Mouse (Mus musculus): ENCODE data around the gene Gsx1. TPM values are rescaled to one million over a fixed set of nuclear protein-coding genes. Genes with fewer than 3 reads are reported as not detected.

The Gsx1 gene
- total and polyA plus RNA-seq, 3 experiments = not detected

GRCm38 (mm10) chr5:147208471-147208870, 20.0 kb downstream of the Gsx1 start:
- Histone ChIP-seq H3K4me1 (ENCODE audit: control insufficient read depth in 1 of 2, insufficient read depth in 2 of 2, low read length in 2 of 2) (no peaks in the 10 kb centered on the region), H3K27ac (ENCODE audit: control insufficient read depth, low read depth, low read length) (no peak overlapping the region), H3K9ac (ENCODE audit: control insufficient read depth, low read depth, low read length, poor library complexity, severe bottlenecking) (no peak overlapping the region), H3K36me3 (ENCODE audit: control insufficient read depth in 1 of 2, insufficient read depth in 2 of 2, low read length in 2 of 2) (no peaks in the 10 kb centered on the region), H3K27me3 (ENCODE audit: control insufficient read depth in 1 of 2, insufficient read depth in 2 of 2, low read length in 2 of 2) (no peaks in the 10 kb centered on the region), H3K79me2 (ENCODE audit: control insufficient read depth, insufficient read depth, low read length, poor library complexity) (no peaks in the 10 kb centered on the region), H3K4me3 (ENCODE audit: control insufficient read depth in 1 of 2, insufficient read depth in 1 of 2, low read depth in 2 of 2, low read length in 2 of 2) (no peak overlapping the region), H3K9me3 (replicated peaks; ENCODE audit: insufficient read depth, low read length) (no peaks in the 10 kb centered on the region)
- peak; percentile 14 to 51 (median 26); a peak in 3 of 6 replicates for TF ChIP-seq CTCF (IDR thresholded peaks at IDR 0.05 in 2 of 3, conservative IDR thresholded peaks at IDR 0.05 in 1 of 3; ENCODE audit: control insufficient read depth in 1 of 3, insufficient read depth in 1 of 3, low read depth in 2 of 3, low read length in 3 of 3, poor library complexity in 1 of 3, severe bottlenecking in 1 of 3)
- TF ChIP-seq GABPA (IDR thresholded peaks at IDR 0.05; ENCODE audit: low read depth, low read length) = no peak
- DNase-seq (ENCODE audit: low read depth, low spot score) = no peak

- H3K27ac ChIP-seq (ENCODE audit: control insufficient read depth, low read depth, low read length) = no peak overlapping the region
- no peak overlapping the region for H3K4me3 ChIP-seq (ENCODE audit: control insufficient read depth in 1 of 2, insufficient read depth in 1 of 2, low read depth in 2 of 2, low read length in 2 of 2)
- TF ChIP-seq ZC3H11A (IDR thresholded peaks at IDR 0.05; ENCODE audit: low read depth, low read length) = peak; percentile 85
- TF ChIP-seq SMC3 (IDR thresholded peaks at IDR 0.05; ENCODE audit: low read depth, low read length) = peak; percentile 91
- no peak for TF ChIP-seq USF2 (IDR thresholded peaks at IDR 0.05; ENCODE audit: borderline replicate concordance in 1 of 2, insufficient read depth in 1 of 2, low read depth in 1 of 2, low read length in 2 of 2)
- peak; percentile 86 for TF ChIP-seq RAD21 (IDR thresholded peaks at IDR 0.05; ENCODE audit: low read depth, low read length)
- peak; percentile 55 to 97 (median 87); a peak in 5 of 6 replicates for TF ChIP-seq CTCF (IDR thresholded peaks at IDR 0.05 in 2 of 3, conservative IDR thresholded peaks at IDR 0.05 in 1 of 3; ENCODE audit: control insufficient read depth in 1 of 3, insufficient read depth in 1 of 3, low read depth in 2 of 3, low read length in 3 of 3, poor library complexity in 1 of 3, severe bottlenecking in 1 of 3)
- no peak overlapping the region for H3K9ac ChIP-seq (ENCODE audit: control insufficient read depth, low read depth, low read length, poor library complexity, severe bottlenecking)
- no peaks in the 10 kb centered on the region for H3K9me3 ChIP-seq (replicated peaks; ENCODE audit: insufficient read depth, low read length)
- H3K4me1 ChIP-seq (ENCODE audit: control insufficient read depth in 1 of 2, insufficient read depth in 2 of 2, low read length in 2 of 2) = no peaks in the 10 kb centered on the region
- no peaks in the 10 kb centered on the region for H3K79me2 ChIP-seq (ENCODE audit: control insufficient read depth, insufficient read depth, low read length, poor library complexity)
- no peaks in the 10 kb centered on the region for H3K36me3 ChIP-seq (ENCODE audit: control insufficient read depth in 1 of 2, insufficient read depth in 2 of 2, low read length in 2 of 2)
- DNase-seq (ENCODE audit: low read depth, low spot score) = peak; percentile 54
- H3K27me3 ChIP-seq (ENCODE audit: control insufficient read depth in 1 of 2, insufficient read depth in 2 of 2, low read length in 2 of 2) = no peaks in the 10 kb centered on the region
These were observed 39.0 kb downstream of the Gsx1 start for GRCm38 (mm10) chr5:147227354-147228112.

GRCm38 (mm10) chr5:147235406-147236309, 47.2 kb downstream of the Gsx1 start:
- Histone ChIP-seq H3K36me3 (ENCODE audit: control insufficient read depth in 1 of 2, insufficient read depth in 2 of 2, low read length in 2 of 2) (no peaks in the 10 kb centered on the region), H3K4me3 (ENCODE audit: control insufficient read depth in 1 of 2, insufficient read depth in 1 of 2, low read depth in 2 of 2, low read length in 2 of 2) (no peak overlapping the region), H3K9ac (ENCODE audit: control insufficient read depth, low read depth, low read length, poor library complexity, severe bottlenecking) (no peak overlapping the region), H3K79me2 (ENCODE audit: control insufficient read depth, insufficient read depth, low read length, poor library complexity) (no peaks in the 10 kb centered on the region), H3K27me3 (ENCODE audit: control insufficient read depth in 1 of 2, insufficient read depth in 2 of 2, low read length in 2 of 2) (no peaks in the 10 kb centered on the region), H3K27ac (ENCODE audit: control insufficient read depth, low read depth, low read length) (no peak overlapping the region), H3K4me1 (ENCODE audit: control insufficient read depth in 1 of 2, insufficient read depth in 2 of 2, low read length in 2 of 2) (no peaks in the 10 kb centered on the region), H3K9me3 (replicated peaks; ENCODE audit: insufficient read depth, low read length) (no peaks in the 10 kb centered on the region)
- DNase-seq (ENCODE audit: low read depth, low spot score) = no peak
- TF ChIP-seq CHD2 (IDR thresholded peaks at IDR 0.05; ENCODE audit: low read length) (no peak), TAL1 (IDR thresholded peaks at IDR 0.05; ENCODE audit: low read length) (no peak), MYB (IDR thresholded peaks at IDR 0.05; ENCODE audit: low read depth, low read length) (no peak), KAT2A (conservative IDR thresholded peaks at IDR 0.05; ENCODE audit: low read depth, low read length) (no peak), MEF2A (IDR thresholded peaks at IDR 0.05; ENCODE audit: extremely low read depth, insufficient replicate concordance, low read depth, low read length, poor library complexity, severe bottlenecking) (no peak), MXI1 (IDR thresholded peaks at IDR 0.05; ENCODE audit: low read depth, low read length) (no peak), POLR2AphosphoS5 (IDR thresholded peaks at IDR 0.05; ENCODE audit: borderline replicate concordance, low read depth, low read length) (no peak), SIN3A (IDR thresholded peaks at IDR 0.05; ENCODE audit: low read length) (no peak), RCOR1 (IDR thresholded peaks at IDR 0.05; ENCODE audit: low read depth, low read length) (no peak), CTCF (IDR thresholded peaks at IDR 0.05 in 2 of 3, conservative IDR thresholded peaks at IDR 0.05 in 1 of 3; ENCODE audit: control insufficient read depth in 1 of 3, insufficient read depth in 1 of 3, low read depth in 2 of 3, low read length in 3 of 3, poor library complexity in 1 of 3, severe bottlenecking in 1 of 3) (no peak), BHLHE40 (IDR thresholded peaks at IDR 0.05; ENCODE audit: borderline replicate concordance, low read depth, low read length) (no peak), NRF1 (IDR thresholded peaks at IDR 0.05; ENCODE audit: insufficient read depth, low read depth, low read length, poor library complexity, severe bottlenecking) (no peak), JUND (IDR thresholded peaks at IDR 0.05; ENCODE audit: low read depth, low read length) (no peak), NELFE (IDR thresholded peaks at IDR 0.05; ENCODE audit: low read depth, low read length) (no peak), MAX (IDR thresholded peaks at IDR 0.05; ENCODE audit: low read length) (no peak), MAZ (IDR thresholded peaks at IDR 0.05; ENCODE audit: low read depth, low read length) (no peak), SMC3 (IDR thresholded peaks at IDR 0.05; ENCODE audit: low read depth, low read length) (no peak)
